Mouse (Mus musculus) kidney, embryonic 14.5 days (tissue): ENCODE measurements around the gene Nup188. TPM values are rescaled to one million over a fixed set of nuclear protein-coding genes. Genes with fewer than 3 reads are reported as not detected.

Source experiments
- ATAC-seq: fragments of 200-750 bp; cut with Nextera tagmentation; 2 replicates; pipeline ENCODE4 v1.8.0; 2017; ENCODE audit warnings: moderate number of reproducible peaks, mild to moderate bottlenecking, moderate TSS enrichment, moderate library complexity; ENCODE audit not compliant: low FRiP score, low TSS enrichment
- H3K27ac ChIP-seq: fragments of 300-500 bp; sonication (generic); 2 replicates; pipeline ENCODE4 v1.5.1; 2014; ENCODE audit warnings: low read depth, mild to moderate bottlenecking, low read length, moderate library complexity, mixed read lengths
- H3K27me3 ChIP-seq: fragments of 300-500 bp; sonication (generic); 2 replicates; pipeline ENCODE4 v1.6.1; 2014; ENCODE audit warnings: mild to moderate bottlenecking, low read length; ENCODE audit not compliant: control insufficient read depth, insufficient read depth
- H3K36me3 ChIP-seq: fragments of 300-500 bp; sonication (generic); 2 replicates; pipeline ENCODE4 v1.6.1; 2014; ENCODE audit warnings: low read length, mixed read lengths; ENCODE audit not compliant: control insufficient read depth, insufficient read depth
- H3K4me1 ChIP-seq: fragments of 300-500 bp; sonication (generic); 2 replicates; pipeline ENCODE4 v1.6.1; 2014; ENCODE audit warnings: low read length, mixed read lengths; ENCODE audit not compliant: control insufficient read depth, insufficient read depth
- H3K4me2 ChIP-seq: fragments of 300-500 bp; sonication (generic); replicated peaks from 2 replicates; pipeline ENCODE4 v1.6.1; 2014; ENCODE audit warnings: low read depth, mild to moderate bottlenecking, low read length
- H3K4me3 ChIP-seq: fragments of 300-500 bp; sonication (generic); 2 replicates; pipeline ENCODE4 v1.5.1; 2014; ENCODE audit warnings: mild to moderate bottlenecking, low read length
- H3K9ac ChIP-seq: fragments of 300-500 bp; sonication (generic); 2 replicates; pipeline ENCODE4 v1.6.1; 2014; ENCODE audit warnings: low read depth, mild to moderate bottlenecking, low read length, moderate library complexity
- H3K9me3 ChIP-seq: fragments of 300-500 bp; sonication (generic); 2 replicates; pipeline ENCODE4 v1.6.1; 2016; ENCODE audit warnings: low read length; ENCODE audit not compliant: control insufficient read depth
- WGBS: fragments of 180-500 bp; shearing (Covaris S2); extraction: QIAGEN DNeasy Blood & Tissue Kit; methylation state at CpG from one replicate; pipeline ENCODE4 v1.1.7; 2014; 5-methylcytosine and 5-hydroxymethylcytosine counted together
- polyA plus RNA-seq: library from polyadenylated mRNA; unstranded; fragments of >200 nt; fragmentation: Nextera tagmentation; extraction: Ambion mirVana; gene quantifications from 2 replicates; pipeline ENCODE4 v1.2.1, GENCODE M21; 2014

Gene Nup188
- polyA plus RNA-seq, 1 experiment from 2014 or later = 54.4 TPM

- Histone ChIP-seq H3K9me3 (no peaks in the 10 kb centered on the region), H3K4me2 (no peak overlapping the region), H3K27me3 (no peaks in the 10 kb centered on the region), H3K27ac (no peak overlapping the region), H3K4me3 (no peak overlapping the region), H3K9ac (no peak overlapping the region), H3K36me3 (peaks cover 10% of the 10 kb centered on the region), H3K4me1 (peaks cover 19% of the 10 kb centered on the region)
- ATAC-seq = no peak
- whole genome bisulfite sequencing = 88% methylated on average over 17 of the region's 17 CpGs
Measured at GRCm38 (mm10) chr2:30269241-30269990, 16.8 kb upstream of the Nup188 start.

GRCm38 (mm10) chr2:30270134-30270533 lies 16.1 kb upstream of the Nup188 start:
- 26% methylated on average over 1 of the region's 1 CpGs for WGBS
- Histone ChIP-seq H3K27ac (no peak overlapping the region), H3K4me2 (no peak overlapping the region), H3K9me3 (no peaks in the 10 kb centered on the region), H3K36me3 (peaks cover 4% of the 10 kb centered on the region; the same call in 1 of the 2 replicates), H3K27me3 (no peaks in the 10 kb centered on the region), H3K4me3 (no peak overlapping the region), H3K4me1 (peaks cover 14% of the 10 kb centered on the region), H3K9ac (no peak overlapping the region)
- peak; percentile 71 for ATAC-seq

- no peak within 1 kb of the TSS for H3K27ac ChIP-seq
- no peak within 1 kb of the TSS for H3K9ac ChIP-seq
- ATAC-seq = no peak
- peaks cover 9% of the 10 kb centered on the region for H3K4me1 ChIP-seq
- 91% methylated on average over 11 of the region's 11 CpGs for WGBS
- H3K27me3 ChIP-seq = no peaks in the 10 kb centered on the region
- no peak within 1 kb of the TSS for H3K4me2 ChIP-seq
- no peak within 1 kb of the TSS for H3K4me3 ChIP-seq
- no peaks in the 10 kb centered on the region for H3K9me3 ChIP-seq
- H3K36me3 ChIP-seq = peaks cover 4% of the 10 kb centered on the region; the same call in 1 of the 2 replicates
Measured at GRCm38 (mm10) chr2:30280743-30281142, 5.5 kb upstream of the Nup188 start, which contains the start of gene Gm28038. Gene Gm28038, plus strand, starts transcription at chr2:30281043.

GRCm38 (mm10) chr2:30281651-30282050 lies 4.5 kb upstream of the Nup188 start:
- no peak for ATAC-seq
- Histone ChIP-seq H3K4me3 (no peak overlapping the region), H3K27ac (no peak overlapping the region), H3K27me3 (no peaks in the 10 kb centered on the region), H3K9me3 (no peaks in the 10 kb centered on the region), H3K4me1 (peaks cover 9% of the 10 kb centered on the region), H3K4me2 (no peak overlapping the region), H3K9ac (no peak overlapping the region), H3K36me3 (peaks cover 4% of the 10 kb centered on the region; the same call in 1 of the 2 replicates)
- 80% methylated on average over 3 of the region's 3 CpGs for WGBS

GRCm38 (mm10) chr2:30283193-30283592 lies 3.0 kb upstream of the Nup188 start:
- Histone ChIP-seq H3K27me3 (no peaks in the 10 kb centered on the region), H3K4me2 (no peak overlapping the region), H3K36me3 (peaks cover 4% of the 10 kb centered on the region; the same call in 1 of the 2 replicates), H3K27ac (no peak overlapping the region), H3K9me3 (no peaks in the 10 kb centered on the region), H3K9ac (no peak overlapping the region), H3K4me3 (no peak overlapping the region), H3K4me1 (peaks cover 17% of the 10 kb centered on the region)
- ATAC-seq = no peak
- 87% methylated on average over 2 of the region's 2 CpGs for WGBS

- no peaks in the 10 kb centered on the region for H3K9me3 ChIP-seq
- H3K27me3 ChIP-seq = no peaks in the 10 kb centered on the region
- WGBS = 97% methylated on average over 5 of the region's 5 CpGs
- ATAC-seq = no peak
- peaks cover 17% of the 10 kb centered on the region for H3K4me1 ChIP-seq
- peak overlapping the region; percentile 63 for H3K4me2 ChIP-seq
- H3K4me3 ChIP-seq = peak overlapping the region; percentile 78
- H3K27ac ChIP-seq = no peak overlapping the region
- peak overlapping the region; percentile 87; the same call in 1 of the 2 replicates for H3K9ac ChIP-seq
- H3K36me3 ChIP-seq = peaks cover 4% of the 10 kb centered on the region; the same call in 1 of the 2 replicates
Measured at GRCm38 (mm10) chr2:30285004-30285403, 1.2 kb upstream of the Nup188 start.

GRCm38 (mm10) chr2:30285416-30286181 lies 598 bp upstream of the Nup188 start:
- peak; percentile 72 for ATAC-seq
- Histone ChIP-seq H3K36me3 (peaks cover 4% of the 10 kb centered on the region; the same call in 1 of the 2 replicates), H3K9ac (peak overlapping the region; percentile 87), H3K4me2 (peak overlapping the region; percentile 63), H3K27ac (no peak overlapping the region), H3K4me3 (peak overlapping the region; percentile 78), H3K9me3 (no peaks in the 10 kb centered on the region), H3K27me3 (no peaks in the 10 kb centered on the region), H3K4me1 (peaks cover 17% of the 10 kb centered on the region)
- 15% methylated on average over 38 of the region's 38 CpGs for WGBS

- H3K9me3 ChIP-seq = no peaks in the 10 kb centered on the region
- H3K36me3 ChIP-seq = peaks cover 4% of the 10 kb centered on the region; the same call in 1 of the 2 replicates
- H3K27me3 ChIP-seq = no peaks in the 10 kb centered on the region
- WGBS = under 1% methylated on average over 10 of the region's 10 CpGs
- peak overlapping the region; percentile 78 for H3K4me3 ChIP-seq
- H3K4me2 ChIP-seq = peak overlapping the region; percentile 63
- peaks cover 17% of the 10 kb centered on the region for H3K4me1 ChIP-seq
- H3K9ac ChIP-seq = peak overlapping the region; percentile 87
- ATAC-seq = no peak
- peak overlapping the region; percentile 56; the same call in 1 of the 2 replicates for H3K27ac ChIP-seq
Measured at GRCm38 (mm10) chr2:30287027-30287373, 803 bp downstream of the Nup188 start.

- WGBS = 87% methylated on average over 3 of the region's 3 CpGs
- no peak overlapping the region for H3K4me2 ChIP-seq
Measured at GRCm38 (mm10) chr2:30299525-30299924, 13.3 kb downstream of the Nup188 start.

More at GRCm38 (mm10) chr2:30299525-30299924, 13.3 kb downstream of the Nup188 start:
- Histone ChIP-seq H3K9me3 (no peaks in the 10 kb centered on the region), H3K9ac (no peak overlapping the region), H3K27ac (no peak overlapping the region), H3K36me3 (peaks cover 69% of the 10 kb centered on the region), H3K27me3 (no peaks in the 10 kb centered on the region), H3K4me1 (no peaks in the 10 kb centered on the region), H3K4me3 (no peak overlapping the region)
- no peak for ATAC-seq
